Mouse (Mus musculus): ENCODE results near the gene Ggps1. TPM values are rescaled to one million over a fixed set of nuclear protein-coding genes. Genes with fewer than 3 reads are reported as not detected.

Gene Ggps1
- polyA plus RNA-seq, 1 experiment from 2014 or later, result 97.1 TPM

DNA sequence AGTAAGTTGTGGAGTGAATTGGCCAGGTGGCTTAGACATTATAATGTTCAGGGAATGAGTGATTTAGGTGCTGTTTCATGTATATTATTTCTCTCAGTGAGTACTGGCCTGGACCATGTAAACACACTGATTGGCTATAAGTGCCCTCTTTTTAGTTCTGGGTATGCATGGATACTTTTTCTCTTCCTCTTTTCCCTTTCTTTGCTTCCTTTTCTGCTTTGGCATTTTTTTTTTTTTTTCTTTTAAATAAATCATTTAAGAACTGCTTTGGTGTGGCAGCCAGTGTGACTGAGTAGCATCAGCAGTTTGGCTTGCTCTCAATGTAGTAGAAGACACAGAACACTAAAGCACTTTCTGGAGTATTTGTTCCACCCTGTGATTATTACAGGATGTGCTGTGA is 4.7 kb upstream of the Ggps1 start:
- Histone ChIP-seq H3K4me2 (ENCODE audit: low read length) (no peak overlapping the region), H3K36me3 (ENCODE audit: control insufficient read depth, insufficient read depth, low read length) (peaks cover 9% of the 10 kb centered on the region; the same call in 1 of the 2 replicates), H3K9me3 (ENCODE audit: control insufficient read depth, low read length) (no peaks in the 10 kb centered on the region), H3K27ac (replicated peaks; ENCODE audit: low read depth, low read length) (no peak overlapping the region), H3K27me3 (ENCODE audit: control insufficient read depth, insufficient read depth, low read length) (no peaks in the 10 kb centered on the region), H3K4me1 (ENCODE audit: control insufficient read depth, insufficient read depth, low read length) (peaks cover 16% of the 10 kb centered on the region; the same call in 1 of the 2 replicates), H3K9ac (replicated peaks; ENCODE audit: low read length) (no peak overlapping the region), H3K4me3 (replicated peaks; ENCODE audit: low read depth, low read length) (no peak overlapping the region)
- ATAC-seq (ENCODE audit: low FRiP score, low TSS enrichment) (no peak), DNase-seq (no peak)

DNA sequence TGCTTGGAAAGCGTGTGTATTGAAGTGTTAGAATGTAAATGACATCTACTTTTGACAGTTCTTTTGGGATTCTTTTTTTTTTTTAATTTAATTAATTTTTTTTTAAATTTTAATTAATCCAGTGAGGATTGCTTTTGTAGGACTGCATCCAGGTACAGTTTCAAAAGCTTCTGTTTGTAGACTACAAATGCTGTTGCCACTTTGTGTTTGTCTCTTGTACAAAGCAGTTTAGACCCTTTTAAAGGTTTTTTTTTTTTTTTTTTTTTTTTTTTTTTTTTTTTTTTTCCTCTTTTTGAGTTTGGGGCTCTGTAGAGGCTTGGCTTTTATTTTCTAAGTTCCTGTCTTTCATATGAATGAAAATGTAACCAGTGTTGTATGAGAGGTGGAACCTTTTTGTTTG is 2.4 kb upstream of the Ggps1 start:
- DNase-seq (no peak), ATAC-seq (ENCODE audit: low FRiP score, low TSS enrichment) (no peak)
- H3K4me1 ChIP-seq (ENCODE audit: control insufficient read depth, insufficient read depth, low read length), result peaks cover 28% of the 10 kb centered on the region
- H3K9me3 ChIP-seq (ENCODE audit: control insufficient read depth, low read length), result no peaks in the 10 kb centered on the region
- peak overlapping the region; percentile 30 for H3K4me2 ChIP-seq (ENCODE audit: low read length)
- no peak overlapping the region; the same call in 1 of the 2 replicates for H3K4me3 ChIP-seq (replicated peaks; ENCODE audit: low read depth, low read length)
- WGBS, result 80% methylated on average over 1 of the region's 1 CpGs
- no peak overlapping the region for H3K9ac ChIP-seq (replicated peaks; ENCODE audit: low read length)
- H3K36me3 ChIP-seq (ENCODE audit: control insufficient read depth, insufficient read depth, low read length), result peaks cover 9% of the 10 kb centered on the region; the same call in 1 of the 2 replicates
- no peaks in the 10 kb centered on the region for H3K27me3 ChIP-seq (ENCODE audit: control insufficient read depth, insufficient read depth, low read length)
- no peak overlapping the region for H3K27ac ChIP-seq (replicated peaks; ENCODE audit: low read depth, low read length)

DNA sequence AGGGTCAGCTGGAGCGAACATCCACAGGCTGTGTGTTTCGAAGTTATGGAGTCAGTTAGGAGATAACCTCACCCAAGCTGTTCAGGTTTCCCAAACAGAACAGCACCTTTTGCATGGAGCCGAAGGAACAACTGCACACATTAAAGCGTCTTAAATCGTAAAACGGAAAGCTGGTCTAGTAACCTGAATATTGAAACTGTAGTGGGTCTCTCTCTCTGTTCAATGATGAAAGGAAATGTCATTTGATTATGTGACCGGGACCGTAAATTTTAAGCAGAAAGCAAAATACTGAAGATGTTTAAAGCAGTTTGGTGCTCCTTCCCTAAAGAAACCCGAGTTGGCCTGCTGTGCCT is 1.7 kb upstream of the Ggps1 start:
- Histone ChIP-seq H3K9me3 (ENCODE audit: control insufficient read depth, low read length) (no peaks in the 10 kb centered on the region), H3K4me3 (replicated peaks; ENCODE audit: low read depth, low read length) (peak overlapping the region; percentile 99), H3K27me3 (ENCODE audit: control insufficient read depth, insufficient read depth, low read length) (no peaks in the 10 kb centered on the region), H3K36me3 (ENCODE audit: control insufficient read depth, insufficient read depth, low read length) (peaks cover 13% of the 10 kb centered on the region; the same call in 1 of the 2 replicates), H3K4me2 (ENCODE audit: low read length) (peak overlapping the region; percentile 78), H3K9ac (replicated peaks; ENCODE audit: low read length) (peak overlapping the region; percentile 98), H3K27ac (replicated peaks; ENCODE audit: low read depth, low read length) (peak overlapping the region; percentile 97; the same call in 1 of the 2 replicates), H3K4me1 (ENCODE audit: control insufficient read depth, insufficient read depth, low read length) (peaks cover 28% of the 10 kb centered on the region)
- 22% methylated on average over 9 of the region's 9 CpGs for WGBS
- ATAC-seq (ENCODE audit: low FRiP score, low TSS enrichment) (no peak), DNase-seq (no peak)

DNA sequence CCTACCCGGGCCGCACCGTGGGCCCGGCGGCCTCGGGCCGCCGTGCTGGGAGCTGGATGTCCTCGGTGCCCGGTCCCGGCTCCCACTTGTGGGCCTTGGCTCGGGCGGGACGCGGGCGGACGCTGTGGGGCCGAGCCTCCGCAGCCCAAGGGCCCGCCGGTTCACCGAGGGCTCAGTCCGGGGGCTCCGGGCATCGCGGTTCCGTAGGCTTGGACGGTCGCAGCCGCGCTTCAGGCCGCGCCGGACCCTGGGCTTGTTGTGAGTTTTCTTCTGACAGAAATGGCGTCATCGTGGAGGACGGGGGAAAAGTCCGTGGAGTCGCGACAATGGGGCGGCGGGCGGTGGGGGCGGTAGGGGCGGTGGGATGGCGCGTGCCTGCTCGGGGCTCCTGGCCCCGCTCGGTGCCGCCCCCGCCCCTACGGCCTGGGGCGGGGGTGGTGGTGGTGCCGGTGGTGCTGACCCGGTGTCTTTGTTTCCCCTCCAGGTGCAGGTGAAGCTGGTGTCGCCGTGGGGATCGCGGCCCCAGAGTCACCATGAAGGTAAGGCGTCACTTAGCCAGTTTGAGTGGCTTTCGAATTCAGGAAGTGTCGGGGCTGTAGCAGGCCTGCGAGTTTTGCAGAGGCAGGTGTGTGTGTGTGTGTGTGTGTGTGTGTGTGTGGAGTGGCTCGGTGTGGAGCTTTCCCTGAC is 1.2 kb upstream of the Ggps1 start:
- H3K9me3 ChIP-seq (ENCODE audit: control insufficient read depth, low read length), result no peaks in the 10 kb centered on the region
- peak overlapping the region; percentile 97 for H3K27ac ChIP-seq (replicated peaks; ENCODE audit: low read depth, low read length)
- under 1% methylated on average over 64 of the region's 65 CpGs for WGBS
- DNase-seq, result peak; percentile 51
- H3K36me3 ChIP-seq (ENCODE audit: control insufficient read depth, insufficient read depth, low read length), result peaks cover 17% of the 10 kb centered on the region; the same call in 1 of the 2 replicates
- peak overlapping the region; percentile 99 for H3K4me3 ChIP-seq (replicated peaks; ENCODE audit: low read depth, low read length)
- H3K9ac ChIP-seq (replicated peaks; ENCODE audit: low read length), result peak overlapping the region; percentile 98
- no peak; the same call in 1 of the 2 replicates for ATAC-seq (ENCODE audit: low FRiP score, low TSS enrichment)
- peak overlapping the region; percentile 78 for H3K4me2 ChIP-seq (ENCODE audit: low read length)
- no peaks in the 10 kb centered on the region for H3K27me3 ChIP-seq (ENCODE audit: control insufficient read depth, insufficient read depth, low read length)
- H3K4me1 ChIP-seq (ENCODE audit: control insufficient read depth, insufficient read depth, low read length), result peaks cover 28% of the 10 kb centered on the region

DNA sequence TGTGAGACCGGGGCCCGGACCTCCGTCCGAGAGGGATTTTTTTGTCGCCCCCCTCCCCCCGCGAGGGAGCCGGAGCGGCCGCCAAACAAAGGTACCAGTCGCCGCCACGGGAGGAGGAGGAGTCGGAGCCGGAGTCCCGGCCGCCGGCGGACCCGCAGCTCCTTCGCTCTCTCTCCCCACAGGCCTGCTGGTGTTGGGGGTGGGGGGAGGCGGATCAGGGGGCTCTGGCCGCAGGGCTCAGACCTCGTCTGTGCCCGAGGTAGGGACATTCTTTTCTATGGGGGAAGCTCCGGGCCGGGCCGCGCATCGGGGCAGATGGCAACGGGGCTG is 619 bp upstream of the Ggps1 start:
- Histone ChIP-seq H3K9me3 (ENCODE audit: control insufficient read depth, low read length) (no peaks in the 10 kb centered on the region), H3K4me2 (ENCODE audit: low read length) (peak overlapping the region; percentile 78), H3K9ac (replicated peaks; ENCODE audit: low read length) (peak overlapping the region; percentile 98), H3K27ac (replicated peaks; ENCODE audit: low read depth, low read length) (peak overlapping the region; percentile 97), H3K4me3 (replicated peaks; ENCODE audit: low read depth, low read length) (peak overlapping the region; percentile 99), H3K27me3 (ENCODE audit: control insufficient read depth, insufficient read depth, low read length) (no peaks in the 10 kb centered on the region), H3K36me3 (ENCODE audit: control insufficient read depth, insufficient read depth, low read length) (peaks cover 14% of the 10 kb centered on the region; the same call in 1 of the 2 replicates), H3K4me1 (ENCODE audit: control insufficient read depth, insufficient read depth, low read length) (peaks cover 28% of the 10 kb centered on the region)
- ATAC-seq (ENCODE audit: low FRiP score, low TSS enrichment) (peak; percentile 49), DNase-seq (no peak)
- WGBS, result 0% methylated on average over 21 of the region's 31 CpGs

DNA sequence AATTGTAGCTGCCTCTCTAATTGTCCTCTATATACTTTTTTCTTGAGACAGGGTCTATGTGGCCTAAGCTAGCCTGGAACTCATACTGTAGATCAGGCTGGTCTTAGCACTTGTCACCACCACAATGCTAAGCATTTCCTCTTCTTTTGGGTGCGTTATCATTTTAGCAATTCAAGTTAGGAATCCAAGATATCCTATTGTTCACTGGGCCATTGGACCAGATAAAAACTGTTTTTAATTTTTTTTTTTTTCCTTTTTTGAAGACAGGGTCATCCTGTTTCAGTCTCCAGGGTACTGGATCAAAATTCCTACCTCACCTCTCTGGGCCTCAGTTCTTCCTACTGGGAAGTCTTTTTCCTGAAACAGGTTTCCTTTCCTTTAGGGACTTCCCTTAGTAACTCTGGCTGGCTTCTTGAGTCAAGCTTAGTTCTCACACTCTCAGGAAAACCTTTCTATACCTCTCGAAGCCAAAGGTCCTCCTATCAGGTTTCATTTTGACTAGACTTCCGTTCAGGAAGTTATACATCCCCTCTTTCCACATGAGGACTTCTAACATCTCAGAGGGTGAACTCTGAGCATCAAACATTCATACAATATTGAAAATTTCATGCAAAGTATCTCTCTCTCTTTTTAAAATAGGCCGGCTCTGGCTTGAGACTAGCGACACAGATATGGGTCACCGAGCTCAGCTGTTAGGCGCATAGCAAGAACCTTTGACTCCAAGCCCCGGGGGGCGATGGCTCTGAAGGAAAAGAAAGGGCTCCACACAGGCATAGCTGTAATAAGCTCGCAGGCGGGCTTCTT is 877 bp downstream of the Ggps1 start:
- Histone ChIP-seq H3K9me3 (ENCODE audit: control insufficient read depth, low read length) (no peaks in the 10 kb centered on the region), H3K4me1 (ENCODE audit: control insufficient read depth, insufficient read depth, low read length) (peaks cover 25% of the 10 kb centered on the region), H3K27ac (replicated peaks; ENCODE audit: low read depth, low read length) (peak overlapping the region; percentile 90), H3K9ac (replicated peaks; ENCODE audit: low read length) (peak overlapping the region; percentile 73), H3K36me3 (ENCODE audit: control insufficient read depth, insufficient read depth, low read length) (peaks cover 14% of the 10 kb centered on the region), H3K4me3 (replicated peaks; ENCODE audit: low read depth, low read length) (peak overlapping the region; percentile 65), H3K27me3 (ENCODE audit: control insufficient read depth, insufficient read depth, low read length) (no peaks in the 10 kb centered on the region), H3K4me2 (ENCODE audit: low read length) (peak overlapping the region; percentile 64)
- no peak for DNase-seq
- WGBS, result 6% methylated on average over 11 of the region's 11 CpGs
- no peak for ATAC-seq (ENCODE audit: low FRiP score, low TSS enrichment)

DNA sequence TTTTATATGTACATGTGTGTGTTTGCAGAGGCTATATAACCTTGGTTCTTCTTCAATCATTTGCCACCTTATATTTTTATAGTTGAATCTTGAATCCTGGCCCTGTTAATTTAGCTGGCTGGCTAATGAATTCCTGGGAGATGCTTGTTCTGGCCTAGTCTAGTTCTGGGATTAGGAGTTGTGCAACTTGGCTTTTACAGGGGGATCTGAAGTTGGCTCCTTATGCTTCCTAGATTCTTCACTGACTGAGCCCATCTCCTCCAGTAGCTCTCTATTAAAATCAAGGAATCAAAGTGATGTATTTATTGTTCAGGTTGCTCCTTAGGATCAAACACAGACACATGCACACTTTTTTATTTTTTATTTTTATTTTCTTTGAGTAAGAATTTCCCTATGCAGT is 3.7 kb downstream of the Ggps1 start:
- peaks cover 12% of the 10 kb centered on the region for H3K4me1 ChIP-seq (ENCODE audit: control insufficient read depth, insufficient read depth, low read length)
- peaks cover 31% of the 10 kb centered on the region for H3K36me3 ChIP-seq (ENCODE audit: control insufficient read depth, insufficient read depth, low read length)
- ATAC-seq (ENCODE audit: low FRiP score, low TSS enrichment), result no peak
- no peak overlapping the region for H3K9ac ChIP-seq (replicated peaks; ENCODE audit: low read length)
- H3K4me3 ChIP-seq (replicated peaks; ENCODE audit: low read depth, low read length), result no peak overlapping the region
- H3K9me3 ChIP-seq (ENCODE audit: control insufficient read depth, low read length), result no peaks in the 10 kb centered on the region
- no peak for DNase-seq
- no peak overlapping the region for H3K4me2 ChIP-seq (ENCODE audit: low read length)
- H3K27me3 ChIP-seq (ENCODE audit: control insufficient read depth, insufficient read depth, low read length), result no peaks in the 10 kb centered on the region
- H3K27ac ChIP-seq (replicated peaks; ENCODE audit: low read depth, low read length), result no peak overlapping the region

DNA sequence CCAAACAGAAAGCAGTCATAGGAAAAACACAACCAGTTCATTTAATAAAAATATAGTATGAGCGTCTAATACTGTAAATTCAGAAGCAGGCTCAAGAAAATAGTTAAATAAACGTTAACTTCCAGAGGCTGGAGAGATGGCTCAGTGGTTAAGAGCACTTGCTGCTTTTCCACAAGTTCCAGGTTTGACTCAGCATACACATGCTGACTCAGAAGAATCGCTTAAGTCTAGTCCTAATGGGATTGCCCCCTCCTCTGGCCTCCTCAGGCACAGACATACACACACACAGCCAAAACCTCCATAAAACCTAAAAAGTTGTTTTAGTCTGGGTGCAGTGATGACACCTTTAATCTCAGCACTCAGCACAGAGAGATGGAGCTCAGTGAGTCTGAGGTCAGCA is 6.5 kb downstream of the Ggps1 start:
- no peak overlapping the region for H3K4me3 ChIP-seq (replicated peaks; ENCODE audit: low read depth, low read length)
- peaks cover 6% of the 10 kb centered on the region for H3K4me1 ChIP-seq (ENCODE audit: control insufficient read depth, insufficient read depth, low read length)
- H3K4me2 ChIP-seq (ENCODE audit: low read length), result no peak overlapping the region
- no peak for DNase-seq
- H3K9me3 ChIP-seq (ENCODE audit: control insufficient read depth, low read length), result no peaks in the 10 kb centered on the region
- no peak overlapping the region for H3K9ac ChIP-seq (replicated peaks; ENCODE audit: low read length)
- WGBS, result 96% methylated on average over 3 of the region's 3 CpGs
- peaks cover 59% of the 10 kb centered on the region for H3K36me3 ChIP-seq (ENCODE audit: control insufficient read depth, insufficient read depth, low read length)
- no peaks in the 10 kb centered on the region for H3K27me3 ChIP-seq (ENCODE audit: control insufficient read depth, insufficient read depth, low read length)
- H3K27ac ChIP-seq (replicated peaks; ENCODE audit: low read depth, low read length), result no peak overlapping the region
- no peak for ATAC-seq (ENCODE audit: low FRiP score, low TSS enrichment)

DNA sequence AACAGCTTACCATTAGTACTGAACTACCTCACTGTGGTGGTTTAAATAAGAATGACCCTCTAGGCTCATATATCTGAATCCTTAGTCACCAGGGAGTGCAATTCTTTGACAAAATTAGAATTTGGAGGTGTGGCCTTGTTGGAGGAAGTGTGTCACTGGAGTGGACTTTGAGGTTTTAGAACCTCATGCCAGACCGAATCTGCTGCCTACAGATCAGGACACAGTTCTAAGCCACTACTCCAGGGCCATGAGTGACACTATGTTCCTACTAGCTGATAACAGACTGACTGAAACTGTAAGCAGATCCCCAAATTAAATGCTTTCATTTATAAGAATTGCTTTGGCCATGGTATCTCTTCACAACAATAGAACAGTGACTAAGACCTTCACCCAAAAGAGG is 13.4 kb downstream of the Ggps1 start:
- WGBS, result 93% methylated on average over 1 of the region's 1 CpGs
- Histone ChIP-seq H3K4me2 (ENCODE audit: low read length) (no peak overlapping the region), H3K27me3 (ENCODE audit: control insufficient read depth, insufficient read depth, low read length) (no peaks in the 10 kb centered on the region), H3K4me3 (replicated peaks; ENCODE audit: low read depth, low read length) (no peak overlapping the region), H3K9me3 (ENCODE audit: control insufficient read depth, low read length) (no peaks in the 10 kb centered on the region), H3K4me1 (ENCODE audit: control insufficient read depth, insufficient read depth, low read length) (no peaks in the 10 kb centered on the region), H3K27ac (replicated peaks; ENCODE audit: low read depth, low read length) (no peak overlapping the region), H3K36me3 (ENCODE audit: control insufficient read depth, insufficient read depth, low read length) (peaks cover 73% of the 10 kb centered on the region), H3K9ac (replicated peaks; ENCODE audit: low read length) (no peak overlapping the region)
- ATAC-seq (ENCODE audit: low FRiP score, low TSS enrichment), result no peak
- DNase-seq, result no peak
